Mouse (Mus musculus) cerebellum, postnatal 25 days (tissue): ENCODE data around the gene Spint2.
A peak's percentile ranks its signal among the peaks of the same experiment; 100 is the strongest.

ENCODE experiments used
- DNase-seq, 2 experiments: peaks; one replicate each; pipeline ENCODE4 v3.0.0; 2021; ENCODE audit warnings: mixed read lengths in 2 of 2

Gene Spint2

DNA sequence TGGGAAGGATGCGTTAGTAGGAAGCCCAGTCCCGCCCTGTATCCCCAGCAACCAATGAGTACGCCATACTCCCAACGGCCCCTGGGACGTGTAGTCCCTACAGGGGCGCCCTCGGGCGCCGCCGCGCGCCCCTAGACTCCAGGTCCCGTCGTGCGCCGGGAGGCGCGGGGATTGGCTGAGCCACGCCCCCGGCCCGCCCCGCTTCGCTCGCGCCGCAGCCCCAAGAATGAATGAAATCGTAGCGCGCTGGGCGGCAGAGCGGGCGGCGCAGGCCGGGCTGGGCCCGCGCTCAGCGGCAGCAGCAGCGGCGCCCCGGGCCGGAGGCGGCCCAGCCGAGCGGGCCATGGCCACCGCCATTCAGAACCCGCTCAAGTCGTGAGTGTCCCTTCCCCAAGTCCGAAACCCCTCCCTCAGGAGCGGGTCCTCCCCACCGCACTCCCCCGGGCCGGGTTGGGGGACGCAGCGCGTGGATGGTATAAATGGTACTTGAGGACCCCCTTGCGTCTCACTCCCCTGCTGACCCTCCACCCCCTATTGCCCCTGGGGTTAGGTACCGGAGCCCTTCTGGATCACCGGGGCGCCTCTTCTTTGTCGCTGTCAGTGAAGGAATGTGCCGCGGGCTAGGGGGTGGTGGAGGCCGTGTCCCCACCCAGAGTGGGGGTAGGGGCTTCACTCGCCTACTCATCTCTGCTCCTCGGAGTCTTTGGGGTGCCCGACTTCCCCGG, 22.2 kb upstream of the Spint2 start, which contains the start of gene Dpf1:
TSS of gene Dpf1 (plus strand) at position 214 of the 725 bp plus-strand sequence.
- peak; percentile 88 to 95 for DNase-seq

DNA sequence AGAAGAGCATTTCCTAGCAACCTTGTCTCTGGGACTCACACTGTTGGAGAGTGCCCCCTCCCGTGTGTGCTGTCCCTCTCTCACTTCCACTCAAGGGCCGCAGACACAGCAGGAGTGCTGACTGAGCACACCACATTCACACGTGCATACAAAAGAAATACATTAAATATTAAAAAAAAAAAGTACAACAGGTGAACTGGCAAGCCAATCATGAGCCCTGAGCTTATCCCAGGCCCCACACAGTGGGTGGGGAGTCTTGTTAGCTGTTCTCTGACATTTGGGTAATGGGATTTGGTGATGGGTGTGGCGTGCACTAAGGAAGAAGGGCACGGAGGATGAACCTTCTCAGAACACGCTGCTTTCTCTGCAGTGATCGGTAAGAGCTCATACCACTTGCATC, 20.9 kb upstream of the Spint2 start:
- no peak for DNase-seq

DNA sequence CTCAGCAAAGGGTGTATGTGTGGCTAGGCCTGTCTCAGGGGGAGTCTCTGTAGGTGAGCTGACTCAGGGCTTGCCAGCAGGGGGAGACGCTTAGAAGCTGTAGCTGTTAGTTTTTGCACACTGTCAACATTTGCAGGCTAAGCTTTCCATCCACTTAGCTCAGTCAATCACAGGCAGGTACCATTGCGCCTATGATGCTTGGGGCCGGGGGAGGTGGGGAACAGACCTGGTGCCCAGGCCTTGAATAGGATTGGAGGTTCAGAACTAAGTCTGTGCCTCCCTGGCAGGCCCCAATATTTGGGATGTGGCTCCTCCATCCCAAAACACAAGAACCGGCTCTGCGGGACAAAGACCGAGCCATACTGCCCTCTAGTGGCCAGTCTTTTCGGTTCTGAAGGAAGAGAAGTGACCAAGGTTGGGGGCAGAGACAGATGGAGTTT, 19.4 kb upstream of the Spint2 start:
- DNase-seq: peak; percentile 78 to 89

DNA sequence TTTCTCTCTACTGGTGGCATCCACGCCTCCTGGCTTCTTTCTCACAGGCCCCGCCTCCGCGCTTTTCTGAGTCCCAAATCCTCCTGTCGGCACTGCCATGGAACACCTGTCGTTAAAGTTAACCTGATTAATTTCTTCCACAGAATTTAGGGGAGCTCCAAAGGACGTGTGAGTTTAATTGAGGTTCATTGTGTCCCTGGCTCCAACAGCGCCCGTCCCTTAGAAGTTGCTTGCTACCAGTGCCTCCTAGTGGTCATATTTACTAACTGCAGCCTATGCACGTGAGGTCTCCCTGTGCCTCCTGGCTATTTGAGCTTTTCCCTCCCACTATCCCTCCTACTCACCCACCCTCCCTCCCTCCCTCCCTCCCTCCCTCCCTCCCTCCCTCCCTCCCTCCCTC, 15.3 kb upstream of the Spint2 start:
- peak; percentile 67 to 80 for DNase-seq

DNA sequence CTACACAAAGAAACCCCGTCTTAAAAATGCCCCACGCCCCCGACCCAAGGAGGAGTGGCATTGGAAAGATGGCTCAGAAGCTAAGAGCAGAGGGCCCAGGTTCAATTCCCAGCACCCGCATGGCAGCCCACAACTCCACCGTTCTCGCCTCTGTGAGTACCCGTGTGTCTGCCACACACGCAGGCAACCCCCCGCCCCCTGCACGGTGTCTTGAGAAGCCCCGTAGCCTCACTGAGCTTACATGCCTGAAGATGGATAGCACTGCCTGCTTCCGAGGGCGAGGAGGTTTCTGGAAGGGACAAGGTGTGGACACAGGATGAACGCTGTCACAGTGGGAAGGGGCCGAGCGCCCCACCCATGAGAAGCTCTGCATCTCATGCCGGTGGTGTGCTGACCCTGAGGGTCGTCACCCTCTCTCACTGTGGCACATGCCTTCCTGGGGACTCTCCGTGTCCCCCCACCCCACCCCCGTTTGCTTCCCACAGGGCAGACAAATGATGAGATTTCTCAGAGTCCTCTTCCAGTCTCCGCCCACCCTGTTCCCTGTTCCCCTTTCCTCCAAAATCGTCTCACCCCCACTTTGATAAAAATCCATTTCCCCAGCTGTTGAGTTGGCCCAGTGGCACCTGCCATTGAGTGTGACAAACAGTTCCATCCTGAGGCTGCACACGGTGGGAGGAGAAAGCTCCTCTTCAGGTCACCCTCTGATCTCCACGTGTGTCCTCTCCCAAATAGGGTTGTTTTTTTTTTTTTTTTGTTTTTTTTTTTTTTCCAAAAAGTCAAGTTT, 14.3 kb upstream of the Spint2 start:
- no peak for DNase-seq

- peak in 1 of 2 experiments; percentile 4 for DNase-seq
Observed at GRCm38 (mm10) chr7:29294111-29294761, 12.5 kb upstream of the Spint2 start.

DNA sequence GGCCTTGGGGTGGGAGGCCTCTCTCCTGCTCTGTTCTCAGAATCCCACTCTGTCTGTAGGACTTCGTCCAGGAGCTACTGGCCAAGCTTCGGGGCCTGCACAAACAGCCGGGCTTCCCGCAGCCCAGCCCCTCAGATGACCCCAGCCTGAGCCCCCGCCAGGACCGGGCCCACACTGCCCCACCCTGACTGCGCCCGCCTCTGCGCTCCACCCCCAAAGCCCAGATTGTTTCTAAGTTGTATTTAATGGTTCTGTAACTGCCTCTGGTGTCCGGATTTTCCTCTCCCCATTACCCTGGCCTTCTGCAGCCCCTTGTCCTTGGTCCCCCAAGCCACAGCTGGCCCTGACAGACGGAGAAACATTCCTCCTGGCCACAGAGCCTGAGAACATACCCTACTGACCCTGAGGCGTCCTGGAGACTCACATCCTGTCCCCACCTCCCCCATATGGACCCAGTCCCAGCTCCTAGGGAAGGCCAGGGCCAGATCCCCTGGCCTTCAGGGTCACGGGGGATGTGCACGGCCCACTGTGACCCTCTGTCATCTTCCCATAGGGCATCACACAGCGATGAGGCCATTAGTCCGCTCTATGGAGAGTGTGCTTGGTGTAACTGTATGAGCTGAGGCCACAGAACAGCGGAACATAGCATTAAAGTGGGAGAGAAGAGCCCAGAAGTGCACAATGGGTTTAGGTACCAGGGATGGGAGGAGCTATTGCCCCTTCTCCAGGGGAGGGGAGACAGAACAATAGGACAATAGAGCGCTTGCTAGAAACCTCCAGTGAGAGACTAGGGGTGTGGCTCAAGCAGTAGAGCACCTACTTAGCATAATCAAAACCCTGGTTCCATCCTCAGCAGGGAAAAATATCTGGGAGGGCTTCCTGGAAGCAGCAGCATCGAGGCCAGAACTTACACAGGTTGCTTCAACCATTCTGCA, 11.7 kb upstream of the Spint2 start:
- DNase-seq: peak in 1 of 2 experiments; percentile 19

GRCm38 (mm10) chr7:29292458-29293098, 10.9 kb upstream of the Spint2 start:
- DNase-seq: no peak

- DNase-seq: peak; percentile 80 to 87
Observed at GRCm38 (mm10) chr7:29291616-29292457, 10.1 kb upstream of the Spint2 start.

GRCm38 (mm10) chr7:29290691-29291485, 9.2 kb upstream of the Spint2 start:
- DNase-seq: peak; percentile 30 to 40

DNA sequence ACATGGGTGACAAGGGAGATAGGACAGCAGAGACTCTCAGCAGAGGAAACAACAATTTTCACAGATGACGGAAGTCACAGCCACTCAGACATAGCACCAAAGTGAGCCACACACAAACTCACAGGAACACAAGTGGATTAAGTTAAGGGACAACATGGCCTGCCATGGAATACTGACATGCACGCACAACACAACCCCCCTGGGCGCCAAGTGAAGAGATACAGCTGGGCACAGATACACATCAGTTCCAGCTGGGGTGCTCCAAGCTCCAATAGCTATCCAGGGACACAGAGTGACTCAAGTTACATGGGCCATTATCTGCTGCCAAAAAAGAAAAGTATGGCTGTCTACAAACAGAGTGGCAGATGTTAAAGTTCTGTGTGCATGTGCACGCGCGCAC, 8.1 kb upstream of the Spint2 start:
- DNase-seq: no peak

DNA sequence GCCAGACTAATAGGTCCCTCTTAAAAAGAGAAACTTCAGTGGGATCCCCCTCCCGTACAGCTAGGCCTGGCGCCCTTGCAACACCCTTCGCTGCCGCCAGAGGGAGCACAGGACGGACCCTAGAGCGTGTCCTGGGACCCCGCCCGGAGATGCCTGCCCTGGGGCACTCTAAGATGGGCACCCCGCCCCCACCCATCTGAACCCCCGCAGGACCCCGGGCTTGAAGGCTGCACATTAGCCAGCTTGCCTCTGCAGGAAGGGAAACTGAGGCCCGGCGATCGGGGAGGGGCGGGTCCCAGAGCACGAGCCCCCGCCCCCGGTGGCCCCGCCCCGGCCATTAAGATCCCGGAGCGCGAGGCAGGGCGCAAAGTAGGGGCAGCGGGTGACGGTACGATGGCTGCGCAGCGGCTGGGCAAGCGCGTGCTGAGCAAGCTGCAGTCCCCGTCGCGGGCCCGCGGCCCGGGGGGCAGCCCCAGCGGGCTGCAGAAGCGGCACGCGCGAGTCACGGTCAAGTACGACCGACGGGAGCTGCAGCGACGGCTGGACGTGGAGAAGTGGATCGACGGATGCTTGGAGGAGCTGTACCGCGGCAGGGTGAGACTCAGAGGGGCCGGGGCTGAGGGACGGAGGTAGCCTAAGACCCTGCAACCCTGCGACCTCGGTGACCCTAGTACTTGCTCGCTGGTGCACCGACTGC, 7.4 kb upstream of the Spint2 start, which contains the start of gene Ppp1r14a:
TSS of gene Ppp1r14a (plus strand) at position 367 of the 697 bp plus-strand sequence.
- DNase-seq: peak; percentile 76 to 86

DNA sequence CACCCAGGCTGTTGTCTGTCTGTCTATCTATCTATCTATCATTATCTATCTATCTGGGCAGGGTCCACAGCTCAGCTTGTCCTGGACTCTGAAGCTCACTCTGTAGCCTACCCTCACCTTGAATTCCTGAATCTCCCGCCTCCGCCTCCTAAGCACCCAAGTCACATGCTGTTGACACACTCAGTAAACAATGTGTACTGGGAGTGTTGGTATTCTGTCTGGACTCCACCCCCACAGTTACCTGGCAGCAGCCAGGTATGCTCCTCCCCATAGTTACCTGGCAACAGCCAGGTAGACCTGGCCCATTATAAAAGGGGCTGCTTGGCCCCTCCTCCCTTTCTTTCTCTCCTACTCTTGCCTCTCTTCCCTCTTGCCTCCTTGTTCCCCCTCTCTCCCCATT, 6.4 kb upstream of the Spint2 start:
- DNase-seq: no peak

- no peak for DNase-seq
Observed at GRCm38 (mm10) chr7:29287481-29287880, 5.8 kb upstream of the Spint2 start.

- DNase-seq: no peak
Observed at GRCm38 (mm10) chr7:29284523-29284922, 2.8 kb upstream of the Spint2 start.

DNA sequence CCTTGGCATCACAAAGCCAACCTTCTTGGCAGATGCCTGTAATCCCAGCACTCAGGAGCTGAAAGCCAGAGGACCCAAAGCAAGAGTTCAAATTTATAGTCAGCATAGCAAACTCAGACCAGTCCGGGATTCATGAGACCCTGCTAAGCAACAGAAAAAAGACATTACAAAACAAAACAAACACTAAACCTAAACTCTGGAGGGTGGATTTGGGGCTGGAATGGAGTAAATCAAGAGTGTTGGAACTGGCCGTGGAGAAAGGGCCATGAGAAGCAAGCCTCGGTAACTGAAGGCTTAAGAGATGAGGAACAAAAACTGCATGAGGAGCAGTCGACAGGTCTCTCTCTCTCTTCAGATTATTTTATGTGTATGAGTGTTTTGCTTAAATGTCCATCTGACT, 2.2 kb upstream of the Spint2 start:
- DNase-seq: no peak

- no peak for DNase-seq
Observed at GRCm38 (mm10) chr7:29282074-29282554, 402 bp upstream of the Spint2 start.

- DNase-seq: peak in 1 of 2 experiments; percentile 27
Observed at GRCm38 (mm10) chr7:29280801-29281200, 911 bp downstream of the Spint2 start.

GRCm38 (mm10) chr7:29279924-29280323, 1.8 kb downstream of the Spint2 start:
- DNase-seq: no peak
